Mouse (Mus musculus) stomach, postnatal 0 days (tissue): ENCODE results near the gene Mrpl43. TPM values are rescaled to one million over a fixed set of nuclear protein-coding genes. Genes with fewer than 3 reads are reported as not detected.
"Not testable (repeated sequence)": the region's sequence is repeated elsewhere in the genome, so short reads cannot be mapped to it uniquely, and the experiment has no call there.

Experiments
- ATAC-seq: fragments of 200-750 bp; cut with Nextera tagmentation; 2 replicates; pipeline ENCODE4 v1.8.0; 2017; ENCODE audit not compliant: low FRiP score, low TSS enrichment
- DNase-seq: peaks from one replicate; pipeline ENCODE4 v3.0.0-alpha.2; 2016; ENCODE audit warnings: low spot score
- H3K27ac ChIP-seq: fragments of 300-500 bp; sonication (generic); replicated peaks from 2 replicates; pipeline ENCODE4 v1.5.1; 2014; ENCODE audit warnings: mild to moderate bottlenecking, control low read depth
- H3K27me3 ChIP-seq: fragments of 300-500 bp; sonication (generic); 2 replicates; pipeline ENCODE4 v1.6.1; 2014; ENCODE audit warnings: low read length; ENCODE audit not compliant: control insufficient read depth, insufficient read depth
- H3K36me3 ChIP-seq: fragments of 300-500 bp; sonication (generic); 2 replicates; pipeline ENCODE4 v1.6.1; 2014; ENCODE audit warnings: low read length, mixed read lengths; ENCODE audit not compliant: control insufficient read depth, insufficient read depth
- H3K4me1 ChIP-seq: fragments of 300-500 bp; sonication (generic); replicated peaks from 2 replicates; pipeline ENCODE4 v1.6.1; 2014; ENCODE audit warnings: antibody characterized with exemption; ENCODE audit not compliant: control insufficient read depth, insufficient read depth
- H3K4me2 ChIP-seq: fragments of 300-500 bp; sonication (generic); replicated peaks from 2 replicates; pipeline ENCODE4 v1.6.1; 2014; ENCODE audit warnings: low read depth, mild to moderate bottlenecking, control low read depth, moderate library complexity
- H3K4me3 ChIP-seq: fragments of 300-500 bp; sonication (generic); 2 replicates; pipeline ENCODE4 v1.5.1; 2014; ENCODE audit warnings: low read depth, low read length, control low read depth
- H3K9ac ChIP-seq: fragments of 300-500 bp; sonication (generic); 2 replicates; pipeline ENCODE4 v1.6.1; 2014; ENCODE audit warnings: mild to moderate bottlenecking, low read length, control low read depth, mixed read lengths
- H3K9me3 ChIP-seq: fragments of 300-500 bp; sonication (generic); 2 replicates; pipeline ENCODE4 v1.6.1; 2016; ENCODE audit warnings: low read length; ENCODE audit not compliant: control insufficient read depth
- CTCF ChIP-seq: IDR thresholded peaks from 2 replicates; pipeline ENCODE4 v1.5.1; 2016; ENCODE audit warnings: antibody characterized with exemption, low read depth, mild to moderate bottlenecking, moderate library complexity
- EP300 ChIP-seq: optimal IDR thresholded peaks from 2 replicates; pipeline ENCODE3; 2016; ENCODE audit warnings: antibody characterized with exemption
- WGBS: fragments of 180-500 bp; shearing (Covaris S2); extraction: QIAGEN DNeasy Blood & Tissue Kit; methylation state at CpG from one replicate; pipeline ENCODE4 v1.1.7; 2014; 5-methylcytosine and 5-hydroxymethylcytosine counted together
- polyA plus RNA-seq: library from polyadenylated mRNA; unstranded; fragments of >200 nt; fragmentation: Nextera tagmentation; extraction: Ambion mirVana; gene quantifications from 2 replicates; pipeline ENCODE4 v1.2.1, GENCODE M21; 2015

Gene Mrpl43
- polyA plus RNA-seq, 1 experiment from 2014 or later: 67.2 TPM

DNA sequence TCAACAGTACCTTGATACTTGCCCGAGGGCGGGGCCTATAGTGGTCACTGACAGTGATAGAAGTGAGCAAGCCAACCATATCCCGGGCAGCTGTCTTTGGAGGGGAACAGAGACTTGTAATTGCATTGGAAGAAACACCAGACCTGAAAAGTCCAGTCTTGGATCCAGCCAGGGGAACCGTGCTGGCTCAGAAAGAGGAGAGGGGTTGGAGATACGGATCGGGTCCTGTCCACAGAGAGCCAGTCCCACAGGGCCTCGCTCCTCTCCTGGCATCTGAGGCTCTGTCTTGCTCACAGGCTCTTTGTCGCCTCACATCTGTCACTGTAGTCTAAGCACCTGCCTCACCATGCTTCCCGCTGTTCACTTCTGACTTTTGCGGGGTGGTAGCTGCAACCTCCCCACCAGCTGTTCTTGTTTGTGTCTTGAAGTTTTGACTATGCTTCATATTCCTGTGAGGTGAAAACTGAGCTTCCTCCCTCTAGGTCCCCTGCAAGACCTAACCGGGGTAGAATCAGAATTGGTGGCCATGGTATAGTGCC is 38.2 kb upstream of the Mrpl43 start:
- TF ChIP-seq CTCF (no peak), EP300 (no peak)
- Histone ChIP-seq H3K4me1 (0 out of 2 replicates have a peak, but pooled peaks cover 3% of the 10 kb centered on the region), H3K27me3 (no peaks in the 10 kb centered on the region), H3K9me3 (no peaks in the 10 kb centered on the region), H3K36me3 (no peaks in the 10 kb centered on the region), H3K4me2 (no peak overlapping the region), H3K27ac (no peak overlapping the region), H3K9ac (no peak overlapping the region), H3K4me3 (no peak overlapping the region)
- ATAC-seq (no peak), DNase-seq (no peak)
- 56% methylated on average over 11 of the region's 11 CpGs for WGBS

GRCm38 (mm10) chr19:45040214-45040613 is 34.0 kb upstream of the Mrpl43 start:
- no peaks in the 10 kb centered on the region for H3K9me3 ChIP-seq
- no peaks in the 10 kb centered on the region for H3K4me1 ChIP-seq
- H3K27me3 ChIP-seq: no peaks in the 10 kb centered on the region
- TF ChIP-seq EP300 (no peak), CTCF (no peak)
- no peak overlapping the region for H3K4me3 ChIP-seq
- no peak for DNase-seq
- no peak for ATAC-seq
- no peak overlapping the region for H3K27ac ChIP-seq
- 52% methylated on average over 13 of the region's 13 CpGs for WGBS
- no peaks in the 10 kb centered on the region for H3K36me3 ChIP-seq
- H3K9ac ChIP-seq: no peak overlapping the region
- H3K4me2 ChIP-seq: no peak overlapping the region

DNA sequence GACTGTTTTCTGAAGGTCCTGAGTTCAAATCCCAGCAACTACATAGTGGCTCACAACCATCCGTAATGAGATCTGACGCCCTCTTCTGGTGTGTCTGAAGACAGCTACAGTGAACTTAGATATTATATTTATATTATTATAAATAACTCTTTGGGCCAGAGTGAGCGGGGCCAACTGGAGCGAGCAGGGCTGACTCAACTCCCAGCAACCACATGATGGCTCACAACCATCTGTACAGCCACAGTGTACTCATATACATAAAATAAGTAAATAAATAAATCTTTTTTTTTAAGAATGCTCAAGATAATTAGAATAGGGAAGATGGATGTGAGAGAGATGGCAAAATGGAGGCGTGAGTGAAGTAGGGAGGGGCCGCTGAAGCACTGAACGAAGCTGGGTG is 32.0 kb upstream of the Mrpl43 start:
- not testable (repeated sequence) for H3K9me3 ChIP-seq, DNase-seq, H3K27me3 ChIP-seq, ATAC-seq, H3K4me1 ChIP-seq, H3K36me3 ChIP-seq, H3K4me2 ChIP-seq, H3K9ac ChIP-seq, H3K27ac ChIP-seq, H3K4me3 ChIP-seq
- 83% methylated on average over 7 of the region's 7 CpGs for WGBS

DNA sequence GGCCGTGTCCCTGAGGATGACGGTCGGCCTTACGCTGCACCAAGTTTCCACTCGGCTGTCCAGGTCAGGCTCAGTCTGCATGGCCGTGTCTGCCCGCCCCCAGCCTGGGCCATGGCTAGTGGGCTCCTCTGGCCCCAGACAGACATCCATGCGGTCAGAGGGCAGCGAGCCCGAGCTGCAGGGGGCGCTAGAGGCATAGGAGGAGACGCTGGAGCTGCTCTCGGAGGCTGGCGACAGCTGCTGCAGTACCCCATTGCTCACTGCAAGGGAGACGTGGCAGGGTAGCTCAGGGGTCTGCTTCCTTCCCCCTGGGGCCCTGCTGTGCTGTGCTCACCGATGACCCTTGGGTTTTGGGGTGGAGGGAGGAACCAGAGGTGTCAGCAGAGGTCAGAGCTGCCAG is 30.6 kb upstream of the Mrpl43 start:
- TF ChIP-seq CTCF (peak; percentile 79), EP300 (no peak)
- Histone ChIP-seq H3K27me3 (no peaks in the 10 kb centered on the region), H3K9me3 (no peaks in the 10 kb centered on the region), H3K36me3 (no peaks in the 10 kb centered on the region), H3K9ac (no peak overlapping the region), H3K27ac (no peak overlapping the region), H3K4me1 (no peaks in the 10 kb centered on the region; the same call in 1 of the 2 replicates), H3K4me2 (no peak overlapping the region), H3K4me3 (no peak overlapping the region)
- peak; percentile 14; the same call in 1 of the 2 replicates for ATAC-seq
- WGBS: 36% methylated on average over 16 of the region's 16 CpGs
- DNase-seq: peak; percentile 78

- Histone ChIP-seq H3K4me2 (no peak overlapping the region), H3K27ac (no peak overlapping the region), H3K36me3 (no peaks in the 10 kb centered on the region), H3K4me1 (peaks cover 10% of the 10 kb centered on the region), H3K27me3 (no peaks in the 10 kb centered on the region), H3K4me3 (no peak overlapping the region), H3K9me3 (no peaks in the 10 kb centered on the region), H3K9ac (no peak overlapping the region)
- ATAC-seq (peak; percentile 24; the same call in 1 of the 2 replicates), DNase-seq (peak; percentile 48)
- no peak for TF ChIP-seq EP300
- TF ChIP-seq CTCF: peak; percentile 72
- WGBS: 53% methylated on average over 17 of the region's 17 CpGs
Observed at GRCm38 (mm10) chr19:45032570-45033332, 26.5 kb upstream of the Mrpl43 start.

GRCm38 (mm10) chr19:45031780-45032179 is 25.5 kb upstream of the Mrpl43 start:
- no peaks in the 10 kb centered on the region for H3K27me3 ChIP-seq
- TF ChIP-seq EP300: no peak
- TF ChIP-seq CTCF: peak; percentile 90
- DNase-seq (peak; percentile 89), ATAC-seq (peak; percentile 85)
- H3K4me3 ChIP-seq: no peak overlapping the region
- H3K4me1 ChIP-seq: peaks cover 10% of the 10 kb centered on the region
- WGBS: 5% methylated on average over 4 of the region's 4 CpGs
- H3K9me3 ChIP-seq: no peaks in the 10 kb centered on the region
- H3K27ac ChIP-seq: peak overlapping the region; percentile 78
- H3K9ac ChIP-seq: 0 out of 2 replicates have a peak overlapping the region, but pooled peaks have one; percentile 13
- 0 out of 2 replicates have a peak overlapping the region, but pooled peaks have one; percentile 20 for H3K4me2 ChIP-seq
- H3K36me3 ChIP-seq: peaks cover 5% of the 10 kb centered on the region
